In the genomic region with DNA sequence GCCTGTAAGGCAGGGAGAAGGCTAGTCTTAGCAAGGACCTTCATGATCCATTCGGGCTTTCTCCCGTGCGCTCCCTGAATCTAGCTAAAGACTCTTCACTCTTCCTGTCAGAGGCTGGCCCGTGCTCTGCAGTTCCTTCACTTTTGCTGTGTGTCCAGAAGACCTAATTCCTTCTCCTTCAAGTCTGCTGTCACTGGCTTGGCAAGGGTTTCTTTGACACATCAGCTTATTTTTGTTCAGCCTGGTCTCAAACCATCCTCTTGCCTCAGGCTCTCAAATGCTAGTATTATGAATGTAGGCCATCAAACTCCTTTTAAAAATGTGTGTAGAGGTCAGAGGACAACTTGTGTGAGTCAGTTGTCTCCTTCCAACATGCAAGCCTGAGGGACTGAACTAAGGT, we compare ENCODE assay signal across 11 mouse cellular contexts. TPM values are rescaled to one million over a fixed set of nuclear protein-coding genes. Genes with fewer than 3 reads are reported as not detected.
DNase-seq lines count a peak whose midpoint lies in the region; ATAC-seq lines count a peak whose summit lies in the region.
"Had no signal": no experiment of that assay in that cellular context is flagged by ENCODE, and none has a peak within 500 bp of the region (broad histone marks: within the 10 kb centered on the region; RNA-seq: fewer than 3 reads in every experiment).

No protein-coding gene starts in this region.

- H3K36me3 ChIP-seq in heart, embryonic 14.5 days (ENCODE audit: control insufficient read depth, insufficient read depth, low read length) = peaks cover 26% of the 10 kb centered on the region
- H3K36me3 ChIP-seq in megakaryocyte, embryonic 14.5 days (replicated peaks; ENCODE audit: low read length) = peaks cover 36% of the 10 kb centered on the region
- H3K36me3 ChIP-seq in intestine, embryonic 16.5 days (ENCODE audit: control insufficient read depth, insufficient read depth, low read length) = peaks cover 5% of the 10 kb centered on the region; the same call in 1 of the 2 replicates
- no peaks in the 10 kb centered on the region for H3K36me3 ChIP-seq in stomach, embryonic 16.5 days (ENCODE audit: control insufficient read depth, insufficient read depth, low read length)

- peak overlapping the region; percentile 97 to 100 for H3K27ac ChIP-seq in heart, embryonic 14.5 days (replicated peaks in 1 of 2; ENCODE audit: control insufficient read depth in 1 of 2, insufficient read depth in 1 of 2, low read depth in 2 of 2, low read length in 2 of 2)
- H3K27ac ChIP-seq in intestine, embryonic 16.5 days (ENCODE audit: low read length) = peak overlapping the region; percentile 100
- H3K27ac ChIP-seq in stomach, embryonic 16.5 days (ENCODE audit: low read length) = peak overlapping the region; percentile 100

- no peak for DNase-seq in heart, adult 18-20 months
- DNase-seq in right cerebral cortex, postnatal 14 days = no peak
- DNase-seq in urinary bladder, adult 2 months (ENCODE audit: low spot score) = no peak
- DNase-seq: forebrain, postnatal 0 days had no signal

- H3K4me3 ChIP-seq in heart, embryonic 14.5 days (ENCODE audit: control insufficient read depth in 1 of 2, insufficient read depth in 1 of 2, low read depth in 1 of 2, low read length in 2 of 2) = no peak overlapping the region
- H3K4me3 ChIP-seq in megakaryocyte, embryonic 14.5 days (replicated peaks) = peak overlapping the region; percentile 93
- H3K4me3 ChIP-seq in intestine, embryonic 16.5 days (ENCODE audit: low read length) = no peak overlapping the region
- no peak overlapping the region for H3K4me3 ChIP-seq in stomach, embryonic 16.5 days (replicated peaks; ENCODE audit: low read length)
- H3K4me3 ChIP-seq: hindbrain, embryonic 13.5 days had no signal

- no peaks in the 10 kb centered on the region for H3K27me3 ChIP-seq in heart, embryonic 14.5 days (ENCODE audit: control insufficient read depth, insufficient read depth, low read length)
- H3K27me3 ChIP-seq in megakaryocyte, embryonic 14.5 days (replicated peaks) = no peaks in the 10 kb centered on the region
- H3K27me3 ChIP-seq in intestine, embryonic 16.5 days (replicated peaks; ENCODE audit: control insufficient read depth, insufficient read depth, low read length) = no peaks in the 10 kb centered on the region
- no peaks in the 10 kb centered on the region for H3K27me3 ChIP-seq in stomach, embryonic 16.5 days (ENCODE audit: control insufficient read depth, insufficient read depth, low read length)

- H3K4me1 ChIP-seq in heart, embryonic 14.5 days (ENCODE audit: control insufficient read depth in 2 of 2, insufficient read depth in 2 of 2, low read length in 2 of 2) = peaks cover 36 to 44% of the 10 kb centered on the region in 2 experiments
- peaks cover 81% of the 10 kb centered on the region for H3K4me1 ChIP-seq in megakaryocyte, embryonic 14.5 days
- H3K4me1 ChIP-seq in intestine, embryonic 16.5 days (ENCODE audit: control insufficient read depth, insufficient read depth, low read length) = peaks cover 45% of the 10 kb centered on the region
- peaks cover 45% of the 10 kb centered on the region for H3K4me1 ChIP-seq in stomach, embryonic 16.5 days (ENCODE audit: control insufficient read depth, insufficient read depth, low read length)

- 59% methylated on average over 4 of the region's 4 CpGs for WGBS in heart, embryonic 14.5 days
- WGBS in intestine, embryonic 16.5 days = 72% methylated on average over 4 of the region's 4 CpGs
- 64% methylated on average over 4 of the region's 4 CpGs for WGBS in stomach, embryonic 16.5 days

- no peaks in the 10 kb centered on the region for H3K9me3 ChIP-seq in heart, embryonic 14.5 days (ENCODE audit: control insufficient read depth, low read length)
- H3K9me3 ChIP-seq in megakaryocyte, embryonic 14.5 days = no peaks in the 10 kb centered on the region
- H3K9me3 ChIP-seq in intestine, embryonic 16.5 days (ENCODE audit: control insufficient read depth, low read length) = no peaks in the 10 kb centered on the region
- no peaks in the 10 kb centered on the region for H3K9me3 ChIP-seq in stomach, embryonic 16.5 days (replicated peaks; ENCODE audit: control insufficient read depth, low read length)
- H3K9me3 ChIP-seq: hindbrain, embryonic 13.5 days had no signal

- no peak overlapping the region for H3K4me2 ChIP-seq in heart, embryonic 14.5 days (ENCODE audit: low read length)
- H3K4me2 ChIP-seq in intestine, embryonic 16.5 days (ENCODE audit: low read depth, low read length) = no peak overlapping the region
- no peak overlapping the region for H3K4me2 ChIP-seq in stomach, embryonic 16.5 days (ENCODE audit: low read depth, low read length)
- H3K4me2 ChIP-seq: hindbrain, embryonic 13.5 days had no signal

- no peak for ATAC-seq in heart, embryonic 14.5 days (ENCODE audit: insufficient number of reproducible peaks, insufficient read depth, low FRiP score, low read depth)
- ATAC-seq in megakaryocyte, adult 5-6 weeks (ENCODE audit: poor library complexity, severe bottlenecking) = no peak
- ATAC-seq in intestine, embryonic 16.5 days = no peak
- no peak for ATAC-seq in stomach, embryonic 16.5 days (ENCODE audit: insufficient read depth, low FRiP score)
- ATAC-seq: midbrain, embryonic 16.5 days had no signal

- H3K9ac ChIP-seq in heart, embryonic 14.5 days (ENCODE audit: low read length) = no peak overlapping the region
- 0 out of 2 replicates have a peak overlapping the region, but pooled peaks have one; percentile 35 for H3K9ac ChIP-seq in intestine, embryonic 16.5 days (ENCODE audit: low read depth, low read length)
- H3K9ac ChIP-seq in stomach, embryonic 16.5 days (ENCODE audit: low read length) = peak overlapping the region; percentile 46
- H3K9ac ChIP-seq: forebrain, postnatal 0 days; hindbrain, embryonic 13.5 days had no signal

RNA-seq across cellular contexts. Expression of a gene that starts 3.6 kb away (rescaled TPM):
- polyA plus RNA-seq in heart, embryonic 14.5 days (2014; fragmentation: Nextera tagmentation; extraction: Ambion mirVana) = 10.1 and 12.2 TPM in 2 replicates
- 10 to 100 TPM; 18.4 to 27.3 TPM for total RNA-seq in heart, adult 18-20 months (2021)
- 159 and 225 TPM in 2 replicates for polyA plus RNA-seq in megakaryocyte, embryonic 14.5 days (2012; ENCODE audit: insufficient read depth, low replicate concordance)
- 350 and 368 TPM in 2 replicates for total RNA-seq in megakaryocyte, adult 5-6 weeks (2015)
- total RNA-seq in megakaryocyte, adult 5-6 weeks (2017) = 118 and 143 TPM in 2 replicates
- 37.3 and 43.6 TPM in 2 replicates for polyA plus RNA-seq in intestine, embryonic 16.5 days (2015; fragmentation: Nextera tagmentation; extraction: Ambion mirVana)
- polyA plus RNA-seq in stomach, embryonic 16.5 days (2015; fragmentation: Nextera tagmentation; extraction: Ambion mirVana) = 26.1 and 35.1 TPM in 2 replicates
- 33.5 and 34.1 TPM in 2 replicates for polyA plus RNA-seq in urinary bladder, adult 2 months (2012; rRNA removed)

RNA-seq across cellular contexts. Expression of a gene that starts 8.9 kb away (rescaled TPM):
- 50.9 and 57.7 TPM in 2 replicates for polyA plus RNA-seq in heart, embryonic 14.5 days (2014; fragmentation: Nextera tagmentation; extraction: Ambion mirVana)
- 10 to 100 TPM; 21.8 TPM for total RNA-seq in heart, adult 18-20 months (2021)
- 15.2 and 24.0 TPM in 2 replicates for polyA plus RNA-seq in megakaryocyte, embryonic 14.5 days (2012; ENCODE audit: insufficient read depth, low replicate concordance)
- total RNA-seq in megakaryocyte, adult 5-6 weeks (2015) = 14.7 and 15.4 TPM in 2 replicates
- total RNA-seq in megakaryocyte, adult 5-6 weeks (2017) = 9.0 and 9.4 TPM in 2 replicates
- 52.6 and 53.9 TPM in 2 replicates for polyA plus RNA-seq in intestine, embryonic 16.5 days (2015; fragmentation: Nextera tagmentation; extraction: Ambion mirVana)
- 38.7 and 41.2 TPM in 2 replicates for polyA plus RNA-seq in stomach, embryonic 16.5 days (2015; fragmentation: Nextera tagmentation; extraction: Ambion mirVana)
- polyA plus RNA-seq in urinary bladder, adult 2 months (2012; rRNA removed) = 25.6 and 30.8 TPM in 2 replicates

RNA-seq across cellular contexts. Expression of a gene that starts 9.1 kb away (rescaled TPM):
- 61.9 and 62.5 TPM in 2 replicates for polyA plus RNA-seq in heart, embryonic 14.5 days (2014; fragmentation: Nextera tagmentation; extraction: Ambion mirVana)
- total RNA-seq in heart, adult 18-20 months (2021) = 10 to 100 TPM; 39.5 to 44.5 TPM
- polyA plus RNA-seq in megakaryocyte, embryonic 14.5 days (2012; ENCODE audit: insufficient read depth, low replicate concordance) = 38.6 and 78.0 TPM in 2 replicates
- 42.1 and 46.8 TPM in 2 replicates for total RNA-seq in megakaryocyte, adult 5-6 weeks (2015)
- total RNA-seq in megakaryocyte, adult 5-6 weeks (2017) = 129 and 153 TPM in 2 replicates
- 69.2 and 78.7 TPM in 2 replicates for polyA plus RNA-seq in intestine, embryonic 16.5 days (2015; fragmentation: Nextera tagmentation; extraction: Ambion mirVana)
- 84.3 and 88.5 TPM in 2 replicates for polyA plus RNA-seq in stomach, embryonic 16.5 days (2015; fragmentation: Nextera tagmentation; extraction: Ambion mirVana)
- 108 and 130 TPM in 2 replicates for polyA plus RNA-seq in urinary bladder, adult 2 months (2012; rRNA removed)

RNA-seq across cellular contexts. Expression of a gene that starts 11.2 kb away (rescaled TPM):
- 32.9 and 35.6 TPM in 2 replicates for polyA plus RNA-seq in heart, embryonic 14.5 days (2014; fragmentation: Nextera tagmentation; extraction: Ambion mirVana)
- 10 to 100 TPM; 11.3 to 13.4 TPM for total RNA-seq in heart, adult 18-20 months (2021)
- polyA plus RNA-seq in megakaryocyte, embryonic 14.5 days (2012; ENCODE audit: insufficient read depth, low replicate concordance) = 13.5 and 26.9 TPM in 2 replicates
- total RNA-seq in megakaryocyte, adult 5-6 weeks (2015) = 11.5 and 15.2 TPM in 2 replicates
- 6.1 and 6.3 TPM in 2 replicates for total RNA-seq in megakaryocyte, adult 5-6 weeks (2017)
- polyA plus RNA-seq in intestine, embryonic 16.5 days (2015; fragmentation: Nextera tagmentation; extraction: Ambion mirVana) = 37.9 and 38.2 TPM in 2 replicates
- 49.9 and 50.7 TPM in 2 replicates for polyA plus RNA-seq in stomach, embryonic 16.5 days (2015; fragmentation: Nextera tagmentation; extraction: Ambion mirVana)
- polyA plus RNA-seq in urinary bladder, adult 2 months (2012; rRNA removed) = 11.7 and 23.9 TPM in 2 replicates

RNA-seq across cellular contexts. Expression of a gene that starts 33.2 kb away (rescaled TPM):
- polyA plus RNA-seq in heart, embryonic 14.5 days (2014; fragmentation: Nextera tagmentation; extraction: Ambion mirVana) = 731 and 789 TPM in 2 replicates
- 100 to 1,000 TPM; 517 to 602 TPM for total RNA-seq in heart, adult 18-20 months (2021)
- polyA plus RNA-seq in megakaryocyte, embryonic 14.5 days (2012; ENCODE audit: insufficient read depth, low replicate concordance) = 495 and 2,789 TPM in 2 replicates
- 2,258 and 2,353 TPM in 2 replicates for total RNA-seq in megakaryocyte, adult 5-6 weeks (2015)
- 250 and 448 TPM in 2 replicates for total RNA-seq in megakaryocyte, adult 5-6 weeks (2017)
- 977 and 1,010 TPM in 2 replicates for polyA plus RNA-seq in intestine, embryonic 16.5 days (2015; fragmentation: Nextera tagmentation; extraction: Ambion mirVana)
- polyA plus RNA-seq in stomach, embryonic 16.5 days (2015; fragmentation: Nextera tagmentation; extraction: Ambion mirVana) = 800 and 962 TPM in 2 replicates
- 1,939 and 2,023 TPM in 2 replicates for polyA plus RNA-seq in urinary bladder, adult 2 months (2012; rRNA removed)
